Mouse (Mus musculus) MEL (cell line): ENCODE data around the gene Hbp1. TPM values are rescaled to one million over a fixed set of nuclear protein-coding genes. Genes with fewer than 3 reads are reported as not detected.

Experiments
- DNase-seq: peaks from one replicate; pipeline ENCODE4 v3.0.0; 2011; ENCODE audit warnings: low read depth, low spot score
- H3K27ac ChIP-seq: 2 replicates; pipeline ENCODE4 v1.5.1; 2012; ENCODE audit warnings: low read depth, mild to moderate bottlenecking, control low read depth, low read length, moderate library complexity; ENCODE audit not compliant: control insufficient read depth
- H3K27me3 ChIP-seq, 2 experiments: fragments of 150-350 bp in 1 of 2; sonication (generic) in 1 of 2; 2 replicates each; pipeline ENCODE4 v1.6.1; 2012; ENCODE audit warnings: low read length in 2 of 2, mild to moderate bottlenecking in 2 of 2, improper control_type of control experiment in 1 of 2, moderate library complexity in 1 of 2; ENCODE audit not compliant: insufficient read depth in 2 of 2, control insufficient read depth in 1 of 2
- H3K36me3 ChIP-seq, 2 experiments: 2 replicates each; pipeline ENCODE4 v1.6.1; 2012 to 2014; ENCODE audit warnings: low read length in 2 of 2, improper control_type of control experiment in 1 of 2, inconsistent platforms in 1 of 2, mild to moderate bottlenecking in 1 of 2; ENCODE audit not compliant: insufficient read depth in 2 of 2, control insufficient read depth in 1 of 2
- H3K4me1 ChIP-seq, 2 experiments: fragments of 150-350 bp in 1 of 2; sonication (generic) in 1 of 2; 2 replicates each; pipeline ENCODE4 v1.6.1; 2012; ENCODE audit warnings: low read length in 2 of 2, improper control_type of control experiment in 1 of 2, mild to moderate bottlenecking in 1 of 2; ENCODE audit not compliant: insufficient read depth in 2 of 2, control insufficient read depth in 1 of 2
- H3K4me3 ChIP-seq, 2 experiments: fragments of 150-350 bp in 1 of 2; sonication (generic) in 1 of 2; 2 replicates each; pipeline ENCODE4 v1.5.1; 2012; ENCODE audit warnings: low read depth in 2 of 2, low read length in 2 of 2, mild to moderate bottlenecking in 2 of 2, moderate library complexity in 2 of 2, control low read depth in 1 of 2, improper control_type of control experiment in 1 of 2; ENCODE audit not compliant: control insufficient read depth in 1 of 2, insufficient read depth in 1 of 2
- H3K79me2 ChIP-seq: 2 replicates; pipeline ENCODE4 v1.6.1; 2012; ENCODE audit warnings: mild to moderate bottlenecking, low read length, moderate library complexity; ENCODE audit not compliant: control insufficient read depth, poor library complexity, insufficient read depth
- H3K9ac ChIP-seq: 2 replicates; pipeline ENCODE4 v1.6.1; 2012; ENCODE audit warnings: low read depth, mild to moderate bottlenecking, control low read depth, low read length, moderate library complexity; ENCODE audit not compliant: control insufficient read depth, poor library complexity, severe bottlenecking
- H3K9me3 ChIP-seq: fragments of 150-350 bp; sonication (generic); replicated peaks from 2 replicates; pipeline ENCODE4 v1.6.1; 2012; ENCODE audit warnings: mild to moderate bottlenecking, low read length, improper control_type of control experiment, moderate library complexity; ENCODE audit not compliant: insufficient read depth
- BHLHE40 ChIP-seq: IDR thresholded peaks from 2 replicates; pipeline ENCODE4 v1.6.1; 2012; ENCODE audit warnings: low read depth, mild to moderate bottlenecking, inconsistent platforms, low read length, improper control_type of control experiment, borderline replicate concordance
- CHD1 ChIP-seq: IDR thresholded peaks from 2 replicates; pipeline ENCODE4 v1.6.1; 2012; ENCODE audit warnings: low read depth, mild to moderate bottlenecking, inconsistent platforms, low read length, improper control_type of control experiment
- CTCF ChIP-seq, 3 experiments: IDR thresholded peaks in 2 of 3; conservative IDR thresholded peaks in 1 of 3; 2 replicates each; pipeline ENCODE4 v1.5.1; 2011 to 2012; ENCODE audit warnings: low read length in 3 of 3, low read depth in 2 of 3, mild to moderate bottlenecking in 2 of 3, improper control_type of control experiment in 1 of 3, inconsistent platforms in 1 of 3, mixed read lengths in 1 of 3, moderate library complexity in 1 of 3; ENCODE audit not compliant: control insufficient read depth in 1 of 3, insufficient read depth in 1 of 3, poor library complexity in 1 of 3, severe bottlenecking in 1 of 3
- ELF1 ChIP-seq: IDR thresholded peaks from 2 replicates; pipeline ENCODE4 v1.6.1; 2014; ENCODE audit warnings: low read depth, mild to moderate bottlenecking, inconsistent platforms, low read length, improper control_type of control experiment, moderate library complexity
- GABPA ChIP-seq: IDR thresholded peaks from 2 replicates; pipeline ENCODE4 v1.6.1; 2012; ENCODE audit warnings: low read depth, mild to moderate bottlenecking, inconsistent platforms, low read length, improper control_type of control experiment, moderate library complexity
- GATA1 ChIP-seq: IDR thresholded peaks from 2 replicates; pipeline ENCODE4 v1.6.1; 2011; ENCODE audit warnings: low read depth, low read length, improper control_type of control experiment
- HCFC1 ChIP-seq: IDR thresholded peaks from 2 replicates; pipeline ENCODE4 v1.6.1; 2012; ENCODE audit warnings: low read depth, mild to moderate bottlenecking, inconsistent platforms, low read length, improper control_type of control experiment, moderate library complexity
- JUND ChIP-seq: IDR thresholded peaks from 2 replicates; pipeline ENCODE4 v1.6.1; 2011; ENCODE audit warnings: low read depth, mild to moderate bottlenecking, improper control_type of control experiment, low read length
- KAT2A ChIP-seq: conservative IDR thresholded peaks from 2 replicates; pipeline ENCODE4 v1.6.1; 2012; ENCODE audit warnings: low read depth, low read length, improper control_type of control experiment, inconsistent platforms
- MAX ChIP-seq: IDR thresholded peaks from 2 replicates; pipeline ENCODE4 v1.6.1; 2011; ENCODE audit warnings: low read length, improper control_type of control experiment
- MAZ ChIP-seq: IDR thresholded peaks from 2 replicates; pipeline ENCODE4 v1.6.1; 2012; ENCODE audit warnings: low read depth, mild to moderate bottlenecking, inconsistent platforms, low read length, improper control_type of control experiment
- MXI1 ChIP-seq: IDR thresholded peaks from 2 replicates; pipeline ENCODE4 v1.6.1; 2011; ENCODE audit warnings: mild to moderate bottlenecking, low read depth, low read length, improper control_type of control experiment
- MYB ChIP-seq: IDR thresholded peaks from 2 replicates; pipeline ENCODE4 v1.6.1; 2011; ENCODE audit warnings: mild to moderate bottlenecking, low read depth, low read length, improper control_type of control experiment
- NELFE ChIP-seq: IDR thresholded peaks from 2 replicates; pipeline ENCODE4 v1.6.1; 2011; ENCODE audit warnings: low read depth, low read length, improper control_type of control experiment
- NRF1 ChIP-seq: IDR thresholded peaks from 2 replicates; pipeline ENCODE4 v1.6.1; 2014; ENCODE audit warnings: low read depth, mild to moderate bottlenecking, inconsistent platforms, low read length, improper control_type of control experiment, moderate library complexity; ENCODE audit not compliant: poor library complexity, insufficient read depth, severe bottlenecking
- POLR2A ChIP-seq, 2 experiments: IDR thresholded peaks; 2 replicates each; pipeline ENCODE4 v1.6.1; 2011 to 2012; ENCODE audit warnings: low read length in 2 of 2, mild to moderate bottlenecking in 2 of 2, control low read depth in 1 of 2, improper control_type of control experiment in 1 of 2, low read depth in 1 of 2, moderate library complexity in 1 of 2; ENCODE audit not compliant: control insufficient read depth in 1 of 2, insufficient read depth in 1 of 2, poor library complexity in 1 of 2
- POLR2AphosphoS2 ChIP-seq: IDR thresholded peaks from 2 replicates; pipeline ENCODE4 v1.6.1; 2011; ENCODE audit warnings: low read length, improper control_type of control experiment
- RAD21 ChIP-seq: IDR thresholded peaks from 2 replicates; pipeline ENCODE4 v1.6.1; 2011; ENCODE audit warnings: mild to moderate bottlenecking, low read depth, low read length, improper control_type of control experiment
- SIN3A ChIP-seq: IDR thresholded peaks from 2 replicates; pipeline ENCODE4 v1.6.1; 2012; ENCODE audit warnings: low read length, improper control_type of control experiment, inconsistent platforms
- SMC3 ChIP-seq: IDR thresholded peaks from 2 replicates; pipeline ENCODE4 v1.6.1; 2011; ENCODE audit warnings: low read depth, low read length, improper control_type of control experiment
- TAL1 ChIP-seq: IDR thresholded peaks from 2 replicates; pipeline ENCODE4 v1.6.1; 2012; ENCODE audit warnings: mild to moderate bottlenecking, inconsistent platforms, low read length, moderate library complexity, mixed read lengths
- TCF12 ChIP-seq: IDR thresholded peaks from 2 replicates; pipeline ENCODE4 v1.6.1; 2014; ENCODE audit warnings: low read depth, mild to moderate bottlenecking, inconsistent platforms, low read length, improper control_type of control experiment, moderate library complexity
- USF1 ChIP-seq: IDR thresholded peaks from 2 replicates; pipeline ENCODE4 v1.6.1; 2014; ENCODE audit warnings: low read depth, mild to moderate bottlenecking, inconsistent platforms, low read length, improper control_type of control experiment, moderate library complexity
- ZC3H11A ChIP-seq: IDR thresholded peaks from 2 replicates; pipeline ENCODE4 v1.6.1; 2012; ENCODE audit warnings: low read depth, mild to moderate bottlenecking, inconsistent platforms, low read length, improper control_type of control experiment
- ZKSCAN1 ChIP-seq: IDR thresholded peaks from 2 replicates; pipeline ENCODE4 v1.6.1; 2012; ENCODE audit warnings: low read depth, mild to moderate bottlenecking, inconsistent platforms, low read length, improper control_type of control experiment, moderate library complexity
- ZMIZ1 ChIP-seq: IDR thresholded peaks from 2 replicates; pipeline ENCODE4 v1.6.1; 2012; ENCODE audit warnings: low read depth, mild to moderate bottlenecking, inconsistent platforms, low read length, improper control_type of control experiment, moderate library complexity
- ZNF384 ChIP-seq: IDR thresholded peaks from 2 replicates; pipeline ENCODE4 v1.6.1; 2012; ENCODE audit warnings: low read depth, mild to moderate bottlenecking, inconsistent platforms, low read length, improper control_type of control experiment
- polyA plus RNA-seq, 2 experiments: library from polyadenylated mRNA; stranded (reverse) in 1 of 2; unstranded in 1 of 2; fragments of >175 nt in 1 of 2; fragments of >200 nt in 1 of 2; gene quantifications; 2 replicates each; pipeline versions ENCODE4 v1.2.1 to v1.2.4; 2012; ENCODE audit warnings: low replicate concordance in 2 of 2, low read depth in 1 of 2; ENCODE audit not compliant: insufficient read length in 2 of 2, insufficient read depth in 1 of 2, missing spikeins in 1 of 2
- total RNA-seq: library from RNA; depleted of rRNA; stranded (reverse); fragments of 300-350 nt; gene quantifications from 2 replicates; pipeline ENCODE4 v1.2.3, GENCODE M21; 2012

The Hbp1 gene
- total and polyA plus RNA-seq, 3 experiments = 4.3 to 8.8 TPM; not detected in 1

DNA sequence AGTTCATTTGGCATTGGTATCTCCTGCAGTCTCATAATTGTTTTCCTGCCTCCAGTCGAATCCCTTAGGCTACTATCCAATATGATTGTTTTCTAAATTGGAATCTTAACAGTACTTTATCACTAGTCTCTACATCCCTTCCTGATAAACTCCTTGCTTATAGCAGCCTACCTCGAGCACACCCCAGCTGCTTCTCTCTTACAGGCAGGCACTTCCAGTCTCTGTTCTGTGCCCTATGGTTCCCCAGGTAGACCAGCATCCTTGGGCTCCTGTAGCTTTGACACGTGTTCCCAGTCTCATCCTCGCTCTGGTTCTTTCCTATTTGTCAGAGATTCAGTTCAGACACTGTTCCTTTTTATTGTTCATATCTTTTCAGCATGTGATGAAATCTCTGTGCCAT is 66.0 kb downstream of the Hbp1 start:
- no peaks in the 10 kb centered on the region for H3K4me1 ChIP-seq
- no peak for TF ChIP-seq BHLHE40
- TF ChIP-seq ELF1 = no peak
- TF ChIP-seq TAL1 = no peak
- no peak for TF ChIP-seq GABPA
- no peak for TF ChIP-seq ZC3H11A
- TF ChIP-seq ZKSCAN1 = no peak
- TF ChIP-seq MYB = no peak
- no peak for TF ChIP-seq USF1
- TF ChIP-seq NRF1 = no peak
- no peak for TF ChIP-seq MXI1
- TF ChIP-seq CTCF (IDR thresholded peaks at IDR 0.05 in 2 of 3, conservative IDR thresholded peaks at IDR 0.05 in 1 of 3; ENCODE audit: control insufficient read depth in 1 of 3, insufficient read depth in 1 of 3, low read depth in 2 of 3, low read length in 3 of 3, poor library complexity in 1 of 3, severe bottlenecking in 1 of 3) = no peak
- no peak for TF ChIP-seq JUND
- TF ChIP-seq MAZ = no peak
- TF ChIP-seq CHD1 = no peak
- no peak for TF ChIP-seq KAT2A
- TF ChIP-seq POLR2AphosphoS2 = no peak
- TF ChIP-seq NELFE = no peak
- H3K79me2 ChIP-seq = no peaks in the 10 kb centered on the region
- H3K27me3 ChIP-seq = no peaks in the 10 kb centered on the region
- H3K36me3 ChIP-seq = peaks cover 0 to 6% of the 10 kb centered on the region in 2 experiments; a peak in 3 of 4 replicates
- no peak overlapping the region for H3K9ac ChIP-seq
- no peaks in the 10 kb centered on the region for H3K9me3 ChIP-seq
- H3K4me3 ChIP-seq = no peak overlapping the region
- no peak for DNase-seq
- H3K27ac ChIP-seq = no peak overlapping the region

DNA sequence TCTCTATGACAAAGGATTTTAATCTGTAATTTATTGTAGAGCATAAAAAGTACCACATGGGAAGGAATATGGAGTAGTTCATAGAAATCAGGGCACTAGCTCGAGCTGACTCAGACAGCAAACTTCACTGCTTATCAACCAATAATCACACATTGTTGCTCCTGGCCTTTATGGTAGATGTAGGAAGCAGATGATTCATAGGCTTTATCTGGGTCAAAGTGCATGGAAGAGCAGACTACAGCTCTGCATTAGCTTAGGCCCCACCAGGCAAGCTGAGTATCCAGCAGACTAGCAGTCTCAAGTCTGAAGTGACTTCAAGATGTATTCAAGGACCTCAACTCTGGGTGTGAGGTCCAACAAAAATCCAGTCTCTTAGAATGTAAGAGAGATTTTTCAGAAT is 67.6 kb downstream of the Hbp1 start:
- Histone ChIP-seq H3K4me1 (no peaks in the 10 kb centered on the region), H3K27me3 (no peaks in the 10 kb centered on the region), H3K79me2 (no peaks in the 10 kb centered on the region), H3K27ac (no peak overlapping the region), H3K4me3 (no peak overlapping the region), H3K9me3 (no peaks in the 10 kb centered on the region)
- no peak for DNase-seq
- TF ChIP-seq ZMIZ1 (no peak), SIN3A (no peak), ELF1 (no peak), JUND (no peak), CTCF (IDR thresholded peaks at IDR 0.05 in 2 of 3, conservative IDR thresholded peaks at IDR 0.05 in 1 of 3; ENCODE audit: control insufficient read depth in 1 of 3, insufficient read depth in 1 of 3, low read depth in 2 of 3, low read length in 3 of 3, poor library complexity in 1 of 3, severe bottlenecking in 1 of 3) (no peak), ZNF384 (no peak), HCFC1 (no peak), MAX (no peak), RAD21 (no peak), GATA1 (no peak), USF1 (no peak), POLR2A (IDR thresholded peaks at IDR 0.05; ENCODE audit: control insufficient read depth in 1 of 2, insufficient read depth in 1 of 2, low read depth in 1 of 2, low read length in 2 of 2, poor library complexity in 1 of 2) (no peak), SMC3 (no peak), TCF12 (no peak), ZKSCAN1 (no peak), POLR2AphosphoS2 (no peak)
- TF ChIP-seq, all 39 proteins: peak for 0
- Histone ChIP-seq H3K36me3 (peaks cover 0 to 3% of the 10 kb centered on the region in 2 experiments; a peak in 2 of 4 replicates), H3K9ac (no peak overlapping the region)
